Mouse (Mus musculus) heart, postnatal 0 days (tissue): ENCODE measurements around the gene Ugt1a6a. TPM values are rescaled to one million over a fixed set of nuclear protein-coding genes. Genes with fewer than 3 reads are reported as not detected.
"Not testable (repeated sequence)": the region's sequence is repeated elsewhere in the genome, so short reads cannot be mapped to it uniquely, and the experiment has no call there.

Experiments used
- ATAC-seq: fragments of 200-750 bp; cut with Nextera tagmentation; 2 replicates; pipeline ENCODE4 v1.8.0; 2017; ENCODE audit warnings: low read depth, moderate number of reproducible peaks, moderate library complexity; ENCODE audit not compliant: insufficient read depth
- DNase-seq: peaks from one replicate; pipeline ENCODE4 v3.0.0-alpha.2; 2016; ENCODE audit warnings: low spot score
- H3K27ac ChIP-seq: fragments of 300-500 bp; sonication (generic); 2 replicates; pipeline ENCODE4 v1.5.1; 2014; ENCODE audit warnings: low read depth, mild to moderate bottlenecking
- H3K27me3 ChIP-seq: fragments of 300-500 bp; sonication (generic); 2 replicates; pipeline ENCODE4 v1.6.1; 2014; ENCODE audit warnings: low read length, mixed read lengths; ENCODE audit not compliant: control insufficient read depth, insufficient read depth
- H3K36me3 ChIP-seq: fragments of 300-500 bp; sonication (generic); replicated peaks from 2 replicates; pipeline ENCODE4 v1.6.1; 2014; ENCODE audit warnings: low read length, mixed read lengths; ENCODE audit not compliant: control insufficient read depth, insufficient read depth
- H3K4me1 ChIP-seq: fragments of 300-500 bp; sonication (generic); 2 replicates; pipeline ENCODE4 v1.6.1; 2014; ENCODE audit warnings: antibody characterized with exemption; ENCODE audit not compliant: control insufficient read depth, insufficient read depth
- H3K4me2 ChIP-seq: fragments of 300-500 bp; sonication (generic); 2 replicates; pipeline ENCODE4 v1.6.1; 2014; ENCODE audit warnings: low read depth, mild to moderate bottlenecking, low read length, moderate library complexity
- H3K4me3 ChIP-seq: fragments of 300-500 bp; sonication (generic); 2 replicates; pipeline ENCODE4 v1.5.1; 2014; ENCODE audit warnings: low read depth, low read length
- H3K9ac ChIP-seq: fragments of 300-500 bp; sonication (generic); replicated peaks from 2 replicates; pipeline ENCODE4 v1.6.1; 2014; ENCODE audit warnings: low read depth, low read length, mixed read lengths
- H3K9me3 ChIP-seq: fragments of 300-500 bp; sonication (generic); replicated peaks from 2 replicates; pipeline ENCODE4 v1.6.1; 2016; ENCODE audit warnings: low read length; ENCODE audit not compliant: control insufficient read depth
- CTCF ChIP-seq: IDR thresholded peaks from 2 replicates; pipeline ENCODE4 v1.5.1; 2016; ENCODE audit warnings: antibody characterized with exemption, control low read depth, low read depth
- EP300 ChIP-seq: IDR thresholded peaks from 2 replicates; pipeline ENCODE4 v1.6.1; 2016; ENCODE audit warnings: antibody characterized with exemption, low read depth
- WGBS: fragments of 180-500 bp; shearing (Covaris S2); extraction: QIAGEN DNeasy Blood & Tissue Kit; methylation state at CpG from one replicate; pipeline ENCODE4 v1.1.7; 2014; 5-methylcytosine and 5-hydroxymethylcytosine counted together
- polyA plus RNA-seq: library from polyadenylated mRNA; unstranded; fragments of >200 nt; fragmentation: Nextera tagmentation; extraction: Ambion mirVana; gene quantifications from 2 replicates; pipeline ENCODE4 v1.2.1, GENCODE M21; 2015
- total RNA-seq: library from RNA; depleted of rRNA; stranded (reverse); fragments of >200 nt; gene quantifications from 2 replicates; pipeline ENCODE4 v1.2.3, GENCODE M21; 2014; ENCODE audit warnings: low replicate concordance; rRNA removed

The Ugt1a6a gene
- total RNA-seq: 1.9 and 2.2 TPM in 2 replicates
- 0.66 and 1.0 TPM in 2 replicates for polyA plus RNA-seq

GRCm38 (mm10) chr1:88134457-88135011 is at the start of gene Ugt1a6a:
Gene Ugt1a6a (plus strand): TSS chr1:88134809.
- ATAC-seq, H3K9ac ChIP-seq, DNase-seq, H3K4me3 ChIP-seq, H3K27me3 ChIP-seq, H3K4me1 ChIP-seq, H3K27ac ChIP-seq, H3K9me3 ChIP-seq, H3K36me3 ChIP-seq, H3K4me2 ChIP-seq: not testable (repeated sequence)
- WGBS: 34% methylated on average over 5 of the region's 5 CpGs

GRCm38 (mm10) chr1:88086125-88086524 is 48.5 kb upstream of the Ugt1a6a start:
- Histone ChIP-seq H3K9me3 (no peaks in the 10 kb centered on the region), H3K4me3 (no peak overlapping the region), H3K4me2 (no peak overlapping the region), H3K27me3 (no peaks in the 10 kb centered on the region), H3K9ac (no peak overlapping the region), H3K36me3 (no peaks in the 10 kb centered on the region), H3K27ac (no peak overlapping the region), H3K4me1 (no peaks in the 10 kb centered on the region)
- DNase-seq: no peak
- 49% methylated on average over 1 of the region's 1 CpGs for WGBS
- ATAC-seq: no peak
- no peak for TF ChIP-seq EP300
- no peak for TF ChIP-seq CTCF

DNA sequence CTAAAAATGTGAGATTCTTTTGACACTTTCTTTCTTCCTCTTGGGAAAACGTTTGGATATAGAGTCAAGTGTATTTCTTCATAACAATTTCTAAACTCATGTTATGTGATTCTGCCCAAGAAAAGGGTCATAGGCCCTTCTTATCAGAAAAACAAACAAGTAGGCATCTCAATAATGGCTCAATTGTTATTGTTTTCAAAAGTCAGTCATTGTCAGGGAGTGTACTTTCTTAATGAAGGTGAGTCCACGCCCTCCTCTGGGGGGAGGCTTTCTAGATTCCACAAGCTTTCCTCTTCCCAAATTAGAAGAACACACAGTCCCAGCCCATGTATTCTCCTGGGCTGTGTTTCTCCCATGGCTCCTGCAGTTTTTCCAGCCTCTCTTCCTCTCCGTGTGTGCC is 47.1 kb upstream of the Ugt1a6a start, which contains the start of gene Ugt1a8:
Gene Ugt1a8 (plus strand): TSS at position 301 of the 400 bp plus-strand sequence.
- H3K27me3 ChIP-seq: no peaks in the 10 kb centered on the region
- no peaks in the 10 kb centered on the region for H3K36me3 ChIP-seq
- no peak within 1 kb of the TSS for H3K4me3 ChIP-seq
- no peaks in the 10 kb centered on the region for H3K4me1 ChIP-seq
- H3K27ac ChIP-seq: no peak within 1 kb of the TSS
- TF ChIP-seq CTCF: no peak
- H3K9me3 ChIP-seq: no peaks in the 10 kb centered on the region
- no peak for DNase-seq
- ATAC-seq: no peak
- no peak within 1 kb of the TSS for H3K4me2 ChIP-seq
- no peak within 1 kb of the TSS for H3K9ac ChIP-seq
- 63% methylated on average over 3 of the region's 3 CpGs for WGBS

DNA sequence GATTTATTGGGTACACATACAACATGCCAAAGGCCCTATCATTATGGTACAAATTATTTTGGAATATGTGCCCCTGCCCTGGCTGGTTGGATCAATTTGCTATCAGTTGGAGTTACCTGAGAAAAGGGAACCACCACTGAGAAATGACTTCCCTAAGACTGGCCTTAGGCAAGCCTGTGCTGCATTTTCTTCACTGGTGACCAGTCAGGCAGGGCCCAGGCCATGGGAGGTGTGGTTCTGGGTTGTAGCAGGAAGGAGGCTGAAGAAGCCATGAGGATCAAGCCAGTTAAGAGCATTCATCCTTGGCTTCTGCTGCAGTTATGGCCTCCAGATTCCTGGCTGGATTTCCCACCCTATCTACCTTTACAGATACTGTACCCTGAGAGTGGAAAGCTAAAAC is 42.3 kb upstream of the Ugt1a6a start:
- no peak overlapping the region for H3K4me2 ChIP-seq
- no peak overlapping the region for H3K4me3 ChIP-seq
- no peaks in the 10 kb centered on the region for H3K27me3 ChIP-seq
- no peak for ATAC-seq
- no peaks in the 10 kb centered on the region for H3K36me3 ChIP-seq
- H3K9ac ChIP-seq: no peak overlapping the region
- no peak for TF ChIP-seq EP300
- no peak for TF ChIP-seq CTCF
- no peak overlapping the region for H3K27ac ChIP-seq
- H3K9me3 ChIP-seq: no peaks in the 10 kb centered on the region
- DNase-seq: no peak
- no peaks in the 10 kb centered on the region for H3K4me1 ChIP-seq

DNA sequence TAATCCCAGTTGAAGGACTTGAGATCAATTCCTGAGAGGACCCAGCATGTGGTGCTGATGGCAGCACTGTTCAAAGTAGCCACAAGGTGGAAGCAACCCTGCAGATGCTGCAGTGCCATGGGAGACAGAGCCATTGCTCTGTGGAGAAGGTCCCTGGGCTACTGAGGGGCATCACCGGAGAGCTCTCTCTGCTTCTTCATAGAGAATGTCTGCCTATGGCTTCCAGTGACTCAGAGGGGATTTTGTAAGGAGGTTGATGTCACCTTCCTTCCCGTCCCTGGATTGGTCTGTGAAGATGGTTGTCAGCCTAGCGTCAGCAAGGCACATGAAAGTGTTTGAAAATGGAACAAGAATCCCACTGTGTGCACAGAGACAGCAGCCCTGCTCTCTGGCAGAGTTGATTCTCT is 40.3 kb upstream of the Ugt1a6a start:
- 54% methylated on average over 3 of the region's 3 CpGs for WGBS
- H3K27ac ChIP-seq, H3K9ac ChIP-seq, ATAC-seq, H3K36me3 ChIP-seq, H3K4me2 ChIP-seq, H3K9me3 ChIP-seq, H3K4me1 ChIP-seq, H3K4me3 ChIP-seq, DNase-seq, H3K27me3 ChIP-seq: not testable (repeated sequence)
- peak; percentile 41 for TF ChIP-seq CTCF

DNA sequence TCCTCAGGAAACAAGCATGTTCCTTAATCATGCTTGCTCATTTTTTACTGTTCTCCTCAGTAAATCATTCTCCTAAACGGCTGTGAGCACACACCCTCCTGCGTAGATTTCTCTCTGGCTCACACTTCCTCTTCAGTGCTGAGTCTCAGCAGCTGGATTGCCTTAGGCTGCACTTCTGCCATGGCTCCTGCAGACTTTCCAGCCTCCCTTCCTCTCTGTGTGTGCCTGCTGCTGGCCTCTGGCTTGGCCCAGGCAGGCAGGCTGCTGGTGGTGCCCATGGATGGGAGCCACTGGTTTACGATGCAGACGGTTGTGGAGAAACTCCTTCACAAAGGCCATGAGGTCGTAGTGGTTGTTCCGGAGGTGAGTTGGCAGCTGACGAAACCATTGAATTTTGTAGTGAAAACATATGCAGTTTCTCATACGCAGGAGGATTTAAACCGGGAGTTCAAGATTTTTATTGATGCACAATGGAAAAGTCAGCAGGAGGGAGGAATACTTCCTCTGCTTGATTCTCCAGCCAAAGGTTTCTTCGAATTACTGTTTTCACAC is 39.6 kb upstream of the Ugt1a6a start, which contains the start of gene Ugt1a7c:
Gene Ugt1a7c (plus strand): TSS at position 122 of the 552 bp plus-strand sequence.
- Histone ChIP-seq H3K9ac (no peak within 1 kb of the TSS), H3K4me3 (peak within 1 kb of the TSS; percentile 11; the same call in 1 of the 2 replicates), H3K27ac (0 out of 2 replicates have a peak within 1 kb of the TSS, but pooled peaks have one; percentile 26), H3K27me3 (no peaks in the 10 kb centered on the region), H3K4me2 (no peak within 1 kb of the TSS; the same call in 1 of the 2 replicates), H3K4me1 (no peaks in the 10 kb centered on the region), H3K9me3 (no peaks in the 10 kb centered on the region), H3K36me3 (no peaks in the 10 kb centered on the region)
- TF ChIP-seq CTCF (no peak), EP300 (no peak)
- DNase-seq (peak; percentile 18), ATAC-seq (no peak)
- 50% methylated on average over 10 of the region's 10 CpGs for WGBS

- H3K4me1 ChIP-seq, H3K4me2 ChIP-seq, DNase-seq, H3K36me3 ChIP-seq, H3K9me3 ChIP-seq, ATAC-seq, H3K4me3 ChIP-seq, H3K9ac ChIP-seq, H3K27me3 ChIP-seq, H3K27ac ChIP-seq: not testable (repeated sequence)
- 74% methylated on average over 3 of the region's 3 CpGs for WGBS
These were observed 36.1 kb upstream of the Ugt1a6a start for GRCm38 (mm10) chr1:88098546-88098945.

- not testable (repeated sequence) for H3K9ac ChIP-seq
- WGBS: 78% methylated on average over 2 of the region's 2 CpGs
These were observed 34.9 kb upstream of the Ugt1a6a start for GRCm38 (mm10) chr1:88099691-88100090.

More at GRCm38 (mm10) chr1:88099691-88100090, 34.9 kb upstream of the Ugt1a6a start:
- not testable (repeated sequence) for H3K4me2 ChIP-seq, H3K27me3 ChIP-seq, H3K9me3 ChIP-seq, ATAC-seq, H3K4me1 ChIP-seq, H3K4me3 ChIP-seq, H3K36me3 ChIP-seq, DNase-seq, H3K27ac ChIP-seq
